Mouse (Mus musculus): Measurements from ENCODE around the gene 2700049A03Rik.

DNA sequence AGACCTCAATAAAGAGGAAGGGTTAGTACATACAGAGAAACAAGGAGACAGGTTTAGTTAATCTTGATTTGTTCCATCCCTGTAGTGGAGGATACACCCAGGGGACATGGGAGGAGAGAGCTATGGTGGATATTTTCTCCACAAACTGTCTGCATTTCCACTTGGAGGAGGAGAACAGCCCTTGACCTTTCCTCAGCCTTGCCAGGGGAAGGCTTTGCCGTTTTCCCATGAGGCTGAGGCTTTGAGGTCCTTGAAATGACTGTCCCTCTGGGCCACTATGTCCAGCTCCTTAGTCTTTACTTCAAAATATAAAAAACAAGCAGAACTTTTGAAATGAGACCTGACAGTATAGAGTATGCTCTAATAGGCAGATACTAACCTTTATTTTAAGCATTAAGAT, 33.3 kb downstream of the 2700049A03Rik start:
- no peak for TF ChIP-seq CTCF (conservative IDR thresholded peaks at IDR 0.05 in 1 of 2, IDR thresholded peaks at IDR 0.05 in 1 of 2; ENCODE audit: low read depth in 2 of 2, low read length in 2 of 2)
- no peak for TF ChIP-seq ZMIZ1 (IDR thresholded peaks at IDR 0.05; ENCODE audit: low read depth, low read length)
- no peak for TF ChIP-seq MXI1 (IDR thresholded peaks at IDR 0.05; ENCODE audit: low read depth, low read length)
- TF ChIP-seq ZC3H11A (IDR thresholded peaks at IDR 0.05; ENCODE audit: low read depth, low read length) = no peak
- no peak for TF ChIP-seq ZNF384 (IDR thresholded peaks at IDR 0.05; ENCODE audit: low read depth, low read length)
- no peak for TF ChIP-seq EP300 (IDR thresholded peaks at IDR 0.05; ENCODE audit: low read length)
- no peak for TF ChIP-seq TBP (conservative IDR thresholded peaks at IDR 0.05; ENCODE audit: low read depth, low read length)
- no peak for TF ChIP-seq POLR2A (IDR thresholded peaks at IDR 0.05; ENCODE audit: low read depth, low read length)
- TF ChIP-seq IRF4 (IDR thresholded peaks at IDR 0.05; ENCODE audit: low read depth, low read length) = no peak
- TF ChIP-seq MAX (IDR thresholded peaks at IDR 0.05; ENCODE audit: low read length) = no peak
- TF ChIP-seq BHLHE40 (IDR thresholded peaks at IDR 0.05; ENCODE audit: low read depth, low read length) = no peak
